Mouse (Mus musculus): ENCODE results near the gene Sik3. TPM values are rescaled to one million over a fixed set of nuclear protein-coding genes. Genes with fewer than 3 reads are reported as not detected.

Gene Sik3
- polyA plus RNA-seq, 2 experiments from 2014 or later, result 7.9 to 10.4 TPM

Other genes starting within 250 kb of the Sik3 start
- gene Cep164, start 184.1 kb upstream of the Sik3 start, polyA plus RNA-seq (2017; shearing (Covaris generic)), result 1 to 10 TPM; 7.9 to 8.6 TPM
- gene Bace1, start 174.2 kb upstream of the Sik3 start, polyA plus RNA-seq (2017; shearing (Covaris generic)), result 10 to 100 TPM in 1 of 2 experiments, 1 to 10 TPM in 1; 8.0 to 10.0 TPM
- gene Pcsk7, start 106.3 kb upstream of the Sik3 start, polyA plus RNA-seq (2017; shearing (Covaris generic)), result 10 to 100 TPM; 13.9 to 18.5 TPM
- gene Rnf214, start 105.9 kb upstream of the Sik3 start, polyA plus RNA-seq (2017; shearing (Covaris generic)), result 10 to 100 TPM; 26.5 to 29.6 TPM
- 1 to 10 TPM in 1 of 2 experiments, under 1 TPM in 1; 0.66 to 1.1 TPM for gene Tagln, start 76.8 kb upstream of the Sik3 start, polyA plus RNA-seq (2017; shearing (Covaris generic))
- 10 to 100 TPM; 36.5 to 43.0 TPM for gene Sidt2, start 57.6 kb upstream of the Sik3 start, polyA plus RNA-seq (2017; shearing (Covaris generic))
- gene Pafah1b2, start 130 bp upstream of the Sik3 start, polyA plus RNA-seq (2017; shearing (Covaris generic)), result 10 to 100 TPM; 59.9 to 63.9 TPM
- gene Apoa1, start 215.8 kb downstream of the Sik3 start, polyA plus RNA-seq (2017; shearing (Covaris generic)), result not detected
- not detected for gene Apoc3, start 222.8 kb downstream of the Sik3 start, polyA plus RNA-seq (2017; shearing (Covaris generic))
- not detected for gene Apoa4, start 227.9 kb downstream of the Sik3 start, polyA plus RNA-seq (2017; shearing (Covaris generic))